Mouse (Mus musculus): Measurements from ENCODE around the gene Mrps11. TPM values are rescaled to one million over a fixed set of nuclear protein-coding genes. Genes with fewer than 3 reads are reported as not detected.

The Mrps11 gene
- polyA plus RNA-seq, 1 experiment from 2014 or later, result 69.2 TPM

GRCm38 (mm10) chr7:78787793-78788380, 5.0 kb downstream of the Mrps11 start:
- H3K9me3 ChIP-seq (replicated peaks; ENCODE audit: control insufficient read depth, low read length, poor library complexity, severe bottlenecking), result no peaks in the 10 kb centered on the region
- WGBS, result 91% methylated on average over 12 of the region's 12 CpGs
- no peak for ATAC-seq
- H3K4me2 ChIP-seq (ENCODE audit: low read length), result no peak overlapping the region
- no peak overlapping the region for H3K27ac ChIP-seq (ENCODE audit: low read length)
- no peak overlapping the region for H3K9ac ChIP-seq (ENCODE audit: low read depth, low read length)
- peaks cover 9% of the 10 kb centered on the region for H3K36me3 ChIP-seq (ENCODE audit: control insufficient read depth, insufficient read depth, low read length)
- H3K27me3 ChIP-seq (ENCODE audit: control insufficient read depth, insufficient read depth, low read depth, low read length), result no peaks in the 10 kb centered on the region
- no peak overlapping the region for H3K4me3 ChIP-seq (ENCODE audit: low read depth, low read length)
- peaks cover 13% of the 10 kb centered on the region for H3K4me1 ChIP-seq (ENCODE audit: control insufficient read depth, insufficient read depth, low read length)

DNA sequence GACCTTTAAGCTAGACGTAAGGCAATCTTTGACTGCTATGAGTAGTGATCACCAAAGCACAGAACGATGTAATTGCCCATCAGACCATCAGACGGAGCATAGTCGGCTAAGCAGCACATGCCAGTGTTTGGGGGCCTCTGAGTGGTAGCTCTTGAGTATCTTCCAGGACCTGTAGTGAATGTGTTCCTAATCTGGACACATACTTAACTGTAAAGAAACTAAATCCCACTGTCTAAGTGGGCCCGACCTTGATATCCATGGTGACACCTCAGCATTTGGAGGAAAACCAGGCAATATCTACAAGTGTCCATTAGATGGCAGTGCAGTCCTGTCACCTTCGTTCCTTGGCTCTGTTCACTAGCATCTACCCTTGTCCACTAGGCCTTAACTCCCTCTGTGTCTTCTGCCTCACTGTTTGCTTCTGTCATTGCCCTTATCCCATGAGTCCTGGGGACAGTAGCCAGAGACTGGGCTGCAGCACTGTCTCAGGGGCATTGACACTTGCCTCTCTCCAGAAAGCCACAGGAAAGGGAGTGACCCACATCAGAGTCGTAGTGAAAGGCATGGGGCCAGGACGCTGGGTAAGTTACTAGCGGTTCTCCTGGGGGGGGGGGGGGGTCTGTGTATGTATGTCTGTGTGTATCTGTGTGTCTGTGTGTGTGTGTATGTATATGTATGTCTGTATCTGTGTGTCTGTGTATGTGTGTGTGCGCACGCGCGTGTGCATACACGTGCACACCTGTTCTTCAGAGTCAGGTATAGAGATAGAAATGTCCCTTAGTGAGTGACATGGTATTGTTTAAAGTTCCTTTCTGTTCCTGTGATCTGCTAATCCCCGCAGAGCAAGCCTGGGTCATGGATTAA, 8.7 kb downstream of the Mrps11 start:
- Histone ChIP-seq H3K36me3 (ENCODE audit: control insufficient read depth, insufficient read depth, low read length) (peaks cover 9% of the 10 kb centered on the region), H3K27me3 (ENCODE audit: control insufficient read depth, insufficient read depth, low read depth, low read length) (no peaks in the 10 kb centered on the region), H3K9me3 (replicated peaks; ENCODE audit: control insufficient read depth, low read length, poor library complexity, severe bottlenecking) (no peaks in the 10 kb centered on the region), H3K9ac (ENCODE audit: low read depth, low read length) (no peak overlapping the region), H3K4me1 (ENCODE audit: control insufficient read depth, insufficient read depth, low read length) (no peaks in the 10 kb centered on the region), H3K4me3 (ENCODE audit: low read depth, low read length) (no peak overlapping the region), H3K4me2 (ENCODE audit: low read length) (no peak overlapping the region), H3K27ac (ENCODE audit: low read length) (no peak overlapping the region)
- 84% methylated on average over 15 of the region's 15 CpGs for WGBS
- ATAC-seq, result peak; percentile 83

DNA sequence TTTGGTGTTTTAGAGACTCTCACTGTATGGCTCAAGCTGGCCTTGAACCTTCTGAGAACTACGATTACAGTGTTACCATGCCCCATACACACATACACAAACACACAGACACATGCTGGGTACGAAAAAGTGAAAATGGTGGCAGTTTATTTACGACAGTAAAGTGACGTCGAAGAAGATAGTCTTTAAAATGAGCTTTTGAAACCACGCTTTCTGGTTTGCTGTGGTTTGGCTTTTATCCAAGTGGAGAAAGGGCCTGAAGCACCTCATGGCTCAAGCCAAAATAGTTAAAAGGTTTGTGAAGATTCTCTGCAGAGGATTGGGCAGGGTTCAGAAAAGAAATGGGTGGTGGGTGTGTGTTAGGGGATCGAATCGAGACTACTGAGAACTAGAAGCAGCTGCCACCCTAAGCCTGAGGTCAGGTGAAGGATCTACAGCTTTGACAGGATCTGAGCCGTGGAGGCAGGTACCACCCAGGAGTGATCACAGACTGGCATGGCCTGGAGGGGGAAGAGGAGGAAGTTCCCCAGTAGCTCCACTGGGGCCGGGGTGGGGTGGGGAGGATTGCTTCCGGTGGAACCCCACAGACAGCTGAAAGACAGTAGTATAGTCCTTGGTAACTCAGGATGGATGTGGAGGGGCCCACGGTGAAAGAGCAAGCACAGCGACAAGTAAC, 11.1 kb downstream of the Mrps11 start:
- H3K4me2 ChIP-seq (ENCODE audit: low read length), result no peak overlapping the region
- ATAC-seq, result no peak
- H3K4me1 ChIP-seq (ENCODE audit: control insufficient read depth, insufficient read depth, low read length), result peaks cover 4% of the 10 kb centered on the region; the same call in 1 of the 2 replicates
- no peak overlapping the region for H3K27ac ChIP-seq (ENCODE audit: low read length)
- WGBS, result 92% methylated on average over 13 of the region's 13 CpGs
- H3K4me3 ChIP-seq (ENCODE audit: low read depth, low read length), result no peak overlapping the region
- H3K9ac ChIP-seq (ENCODE audit: low read depth, low read length), result no peak overlapping the region
- no peaks in the 10 kb centered on the region for H3K27me3 ChIP-seq (ENCODE audit: control insufficient read depth, insufficient read depth, low read depth, low read length)
- H3K36me3 ChIP-seq (ENCODE audit: control insufficient read depth, insufficient read depth, low read length), result peaks cover 9% of the 10 kb centered on the region
- no peaks in the 10 kb centered on the region for H3K9me3 ChIP-seq (replicated peaks; ENCODE audit: control insufficient read depth, low read length, poor library complexity, severe bottlenecking)

- WGBS, result 80% methylated on average over 6 of the region's 6 CpGs
- no peak overlapping the region for H3K4me3 ChIP-seq (ENCODE audit: low read depth, low read length)
- peaks cover 9% of the 10 kb centered on the region for H3K36me3 ChIP-seq (ENCODE audit: control insufficient read depth, insufficient read depth, low read length)
- no peak for ATAC-seq
- H3K4me1 ChIP-seq (ENCODE audit: control insufficient read depth, insufficient read depth, low read length), result peaks cover 4% of the 10 kb centered on the region; the same call in 1 of the 2 replicates
- H3K4me2 ChIP-seq (ENCODE audit: low read length), result no peak overlapping the region
- H3K27me3 ChIP-seq (ENCODE audit: control insufficient read depth, insufficient read depth, low read depth, low read length), result no peaks in the 10 kb centered on the region
- H3K9ac ChIP-seq (ENCODE audit: low read depth, low read length), result no peak overlapping the region
- no peaks in the 10 kb centered on the region for H3K9me3 ChIP-seq (replicated peaks; ENCODE audit: control insufficient read depth, low read length, poor library complexity, severe bottlenecking)
- H3K27ac ChIP-seq (ENCODE audit: low read length), result no peak overlapping the region
Measured at GRCm38 (mm10) chr7:78794571-78795092, 11.7 kb downstream of the Mrps11 start.

DNA sequence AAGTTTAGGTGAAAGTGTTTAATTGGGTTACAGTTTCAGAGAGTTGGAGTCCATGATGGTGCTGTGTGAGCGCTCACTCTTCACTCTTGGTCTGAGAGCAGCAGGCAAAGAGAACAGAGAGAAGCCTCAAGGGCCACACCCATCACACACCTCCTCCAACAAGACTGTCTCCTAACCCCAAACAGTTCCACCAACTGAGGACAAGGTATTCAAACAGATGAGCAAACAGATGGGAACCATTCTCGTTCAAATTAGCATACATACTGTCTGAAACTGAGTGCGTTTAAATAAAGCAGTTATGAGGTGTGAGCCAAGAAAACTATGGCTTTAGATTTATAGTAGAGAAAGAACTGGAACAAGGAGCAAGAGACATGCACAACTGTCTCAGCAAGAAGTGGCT, 13.7 kb downstream of the Mrps11 start:
- Histone ChIP-seq H3K27ac (ENCODE audit: low read length) (no peak overlapping the region), H3K9ac (ENCODE audit: low read depth, low read length) (no peak overlapping the region), H3K4me3 (ENCODE audit: low read depth, low read length) (no peak overlapping the region), H3K4me1 (ENCODE audit: control insufficient read depth, insufficient read depth, low read length) (peaks cover 4% of the 10 kb centered on the region; the same call in 1 of the 2 replicates), H3K36me3 (ENCODE audit: control insufficient read depth, insufficient read depth, low read length) (no peaks in the 10 kb centered on the region; the same call in 1 of the 2 replicates), H3K27me3 (ENCODE audit: control insufficient read depth, insufficient read depth, low read depth, low read length) (no peaks in the 10 kb centered on the region), H3K9me3 (replicated peaks; ENCODE audit: control insufficient read depth, low read length, poor library complexity, severe bottlenecking) (no peaks in the 10 kb centered on the region), H3K4me2 (ENCODE audit: low read length) (no peak overlapping the region)
- ATAC-seq, result no peak
- WGBS, result 93% methylated on average over 3 of the region's 3 CpGs

- H3K36me3 ChIP-seq (ENCODE audit: control insufficient read depth, insufficient read depth, low read length), result no peaks in the 10 kb centered on the region; the same call in 1 of the 2 replicates
- H3K4me2 ChIP-seq (ENCODE audit: low read length), result no peak overlapping the region
- no peaks in the 10 kb centered on the region for H3K9me3 ChIP-seq (replicated peaks; ENCODE audit: control insufficient read depth, low read length, poor library complexity, severe bottlenecking)
- H3K27ac ChIP-seq (ENCODE audit: low read length), result no peak overlapping the region
- peaks cover 4% of the 10 kb centered on the region; the same call in 1 of the 2 replicates for H3K4me1 ChIP-seq (ENCODE audit: control insufficient read depth, insufficient read depth, low read length)
- H3K4me3 ChIP-seq (ENCODE audit: low read depth, low read length), result no peak overlapping the region
- 35% methylated on average over 8 of the region's 9 CpGs for WGBS
- no peak overlapping the region for H3K9ac ChIP-seq (ENCODE audit: low read depth, low read length)
- no peaks in the 10 kb centered on the region for H3K27me3 ChIP-seq (ENCODE audit: control insufficient read depth, insufficient read depth, low read depth, low read length)
- no peak for ATAC-seq
Measured at GRCm38 (mm10) chr7:78797843-78798455, 15.0 kb downstream of the Mrps11 start.

- H3K27ac ChIP-seq (ENCODE audit: low read length), result no peak overlapping the region
Measured at GRCm38 (mm10) chr7:78799730-78800496, 17.0 kb downstream of the Mrps11 start.

DNA sequence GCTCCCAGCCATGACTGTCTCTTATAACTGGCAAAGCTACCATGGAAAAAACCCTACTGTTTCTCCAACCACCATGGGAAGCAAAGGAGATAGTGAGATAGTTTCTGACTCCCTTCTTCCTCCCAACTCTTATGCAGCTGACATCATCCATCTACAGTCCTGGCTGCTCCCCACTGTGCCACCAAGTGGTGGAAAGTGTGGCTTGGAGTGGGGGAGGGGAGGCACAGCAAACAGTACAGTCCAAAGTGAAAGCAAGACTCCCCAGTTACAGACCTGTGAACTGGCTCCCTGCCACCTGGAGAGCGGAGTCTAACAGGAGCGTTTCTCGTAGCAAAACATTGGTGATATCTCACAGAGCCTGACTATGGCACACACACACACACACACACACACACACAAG, 20.9 kb downstream of the Mrps11 start:
- Histone ChIP-seq H3K27ac (ENCODE audit: low read length) (no peak overlapping the region), H3K4me2 (ENCODE audit: low read length) (no peak overlapping the region), H3K9ac (ENCODE audit: low read depth, low read length) (no peak overlapping the region), H3K4me1 (ENCODE audit: control insufficient read depth, insufficient read depth, low read length) (no peaks in the 10 kb centered on the region), H3K27me3 (ENCODE audit: control insufficient read depth, insufficient read depth, low read depth, low read length) (no peaks in the 10 kb centered on the region), H3K36me3 (ENCODE audit: control insufficient read depth, insufficient read depth, low read length) (no peaks in the 10 kb centered on the region), H3K9me3 (replicated peaks; ENCODE audit: control insufficient read depth, low read length, poor library complexity, severe bottlenecking) (no peaks in the 10 kb centered on the region), H3K4me3 (ENCODE audit: low read depth, low read length) (no peak overlapping the region)
- WGBS, result 92% methylated on average over 3 of the region's 3 CpGs
- ATAC-seq, result no peak

More at GRCm38 (mm10) chr7:78799730-78800496, 17.0 kb downstream of the Mrps11 start:
- ATAC-seq, result no peak
- peaks cover 4% of the 10 kb centered on the region; the same call in 1 of the 2 replicates for H3K4me1 ChIP-seq (ENCODE audit: control insufficient read depth, insufficient read depth, low read length)
- no peaks in the 10 kb centered on the region for H3K36me3 ChIP-seq (ENCODE audit: control insufficient read depth, insufficient read depth, low read length)
- H3K9me3 ChIP-seq (replicated peaks; ENCODE audit: control insufficient read depth, low read length, poor library complexity, severe bottlenecking), result no peaks in the 10 kb centered on the region
- H3K4me3 ChIP-seq (ENCODE audit: low read depth, low read length), result no peak overlapping the region
- no peak overlapping the region for H3K4me2 ChIP-seq (ENCODE audit: low read length)
- WGBS, result 82% methylated on average over 9 of the region's 9 CpGs
- no peaks in the 10 kb centered on the region for H3K27me3 ChIP-seq (ENCODE audit: control insufficient read depth, insufficient read depth, low read depth, low read length)
- no peak overlapping the region for H3K9ac ChIP-seq (ENCODE audit: low read depth, low read length)
